Mouse (Mus musculus) kidney, adult 11 months (tissue): ENCODE measurements around the gene Gabra4.
"Not testable (repeated sequence)": the region's sequence is repeated elsewhere in the genome, so short reads cannot be mapped to it uniquely, and the experiment has no call there.

Experiments
- DNase-seq: peaks from one replicate; pipeline ENCODE4 v3.0.0; 2022

Gabra4 gene

GRCm38 (mm10) chr5:71658115-71658497, at the start of gene Gabra4:
Gabra4 (minus strand) TSS chr5:71658308.
- no peak for DNase-seq

DNA sequence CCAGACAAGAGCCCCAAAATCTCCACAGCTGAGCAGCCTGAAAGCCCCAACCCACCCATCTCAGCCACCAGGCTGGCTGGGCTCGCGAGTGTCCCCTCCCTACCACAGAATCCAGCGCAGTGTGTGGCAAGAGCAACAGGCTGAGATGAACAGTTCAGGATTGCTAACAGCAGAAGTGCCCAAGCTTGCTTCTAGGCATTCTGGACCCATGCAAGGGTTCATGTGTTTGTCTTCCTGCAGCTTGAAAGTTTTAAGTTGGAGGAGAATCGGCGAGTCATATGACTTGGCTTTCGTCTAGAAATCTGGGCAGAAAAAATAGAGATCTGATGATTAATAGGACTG, 43.1 kb upstream of the Gabra4 start:
- DNase-seq, result no peak

- DNase-seq, result no peak
Observed at GRCm38 (mm10) chr5:71700468-71701272, 42.6 kb upstream of the Gabra4 start.

DNA sequence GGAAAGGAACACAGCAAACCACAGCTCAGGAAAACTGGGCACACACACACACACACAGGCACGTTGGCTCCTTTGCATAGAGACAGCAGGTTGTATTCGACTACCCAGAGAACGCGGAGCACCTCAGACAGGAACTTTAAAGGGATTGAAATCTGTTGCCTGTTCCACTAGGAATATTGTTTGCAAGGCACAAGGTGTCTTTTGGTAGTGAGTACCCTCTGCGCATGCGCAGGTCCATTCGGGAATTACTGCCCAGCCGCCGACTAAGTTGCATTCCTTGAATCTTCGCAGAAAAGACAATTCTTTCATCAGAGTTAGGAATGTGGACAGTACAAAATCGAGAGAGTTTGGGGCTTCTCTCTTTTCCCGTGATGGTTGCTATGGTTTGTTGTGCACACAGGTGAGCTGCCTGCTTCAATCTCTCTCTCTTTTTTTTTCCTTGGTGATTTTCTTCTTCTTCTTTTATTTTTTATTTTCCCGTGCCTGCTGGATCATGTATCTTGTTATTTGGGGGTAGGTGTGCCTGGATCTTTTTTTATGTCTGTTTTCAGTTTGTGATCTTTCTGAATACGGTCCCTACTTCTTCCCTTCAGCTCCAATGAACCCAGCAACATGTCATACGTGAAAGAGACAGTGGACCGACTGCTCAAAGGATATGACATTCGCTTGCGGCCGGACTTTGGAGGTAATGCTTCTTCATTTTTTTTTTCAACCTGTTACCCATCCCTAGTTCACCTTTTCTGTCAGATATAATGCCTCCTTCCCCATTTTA, 41.8 kb upstream of the Gabra4 start:
- no peak for DNase-seq

DNA sequence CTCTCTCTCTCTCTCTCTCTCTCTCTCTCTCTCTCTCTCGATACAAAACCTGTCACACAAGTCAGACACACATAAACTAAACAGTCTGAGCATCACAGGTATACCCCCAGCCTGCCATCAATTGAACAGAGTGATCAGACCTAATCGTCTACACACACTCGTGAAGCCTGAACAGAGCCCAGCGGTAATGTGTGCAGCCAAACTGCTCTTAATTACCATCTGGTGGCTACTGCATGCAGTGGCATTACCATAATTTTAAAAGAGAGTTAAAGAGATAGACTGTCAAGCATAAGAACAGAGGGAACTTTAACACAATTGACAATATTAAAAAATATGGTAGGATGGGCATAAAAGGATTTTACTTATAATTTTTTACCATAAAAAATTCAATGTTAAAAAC, 7.5 kb upstream of the Gabra4 start:
- DNase-seq, result no peak

GRCm38 (mm10) chr5:71657482-71658114, 510 bp downstream of the Gabra4 start, which contains the start of gene Gabrb1:
Gabrb1 (plus strand) TSS chr5:71658113.
- DNase-seq, result no peak

GRCm38 (mm10) chr5:71656771-71657170, 1.3 kb downstream of the Gabra4 start:
- no peak for DNase-seq

DNA sequence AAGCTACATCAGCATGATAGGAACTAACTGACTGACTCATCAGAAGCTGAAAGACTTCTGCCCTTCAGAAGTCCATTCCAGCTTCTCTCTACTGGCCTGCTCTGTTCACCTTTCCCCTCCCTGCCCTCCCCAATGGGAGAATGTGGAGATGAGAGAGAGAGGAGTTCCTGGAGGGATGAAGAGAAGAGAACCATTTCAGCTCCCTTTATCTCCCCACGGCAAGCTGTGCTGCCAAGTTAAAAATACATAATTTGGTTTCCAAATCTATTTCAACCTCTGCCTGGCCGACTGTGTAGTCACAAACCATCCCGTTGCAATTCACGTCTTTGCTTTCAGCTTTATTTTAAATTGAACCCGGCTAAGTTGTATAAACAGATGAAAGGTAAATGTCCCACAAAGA, 4.1 kb downstream of the Gabra4 start:
- no peak for DNase-seq

GRCm38 (mm10) chr5:71648108-71648507, 10.0 kb downstream of the Gabra4 start:
- DNase-seq, result no peak

- no peak for DNase-seq
Observed at GRCm38 (mm10) chr5:71639804-71640203, 18.3 kb downstream of the Gabra4 start.

- no peak for DNase-seq
Observed at GRCm38 (mm10) chr5:71627820-71628219, 30.3 kb downstream of the Gabra4 start.

DNA sequence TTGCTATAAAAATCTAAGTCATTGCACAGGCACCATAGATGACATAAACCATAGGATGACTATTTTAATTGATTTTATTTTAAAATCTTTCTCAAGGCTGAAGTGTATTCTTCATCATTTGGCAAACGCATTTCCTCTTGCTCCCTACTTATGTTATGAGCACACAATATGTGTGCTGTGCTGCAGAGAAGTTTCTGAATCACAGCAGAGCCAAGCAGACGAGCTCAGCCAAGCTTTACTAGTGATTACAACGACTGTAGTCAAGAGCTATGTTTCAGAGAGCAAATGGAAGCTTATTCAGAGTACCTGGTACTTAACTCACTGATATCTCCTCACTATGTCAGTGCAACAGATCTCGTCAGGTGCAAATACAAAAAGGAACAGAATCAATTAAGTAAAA, 41.4 kb downstream of the Gabra4 start:
- no peak for DNase-seq

DNA sequence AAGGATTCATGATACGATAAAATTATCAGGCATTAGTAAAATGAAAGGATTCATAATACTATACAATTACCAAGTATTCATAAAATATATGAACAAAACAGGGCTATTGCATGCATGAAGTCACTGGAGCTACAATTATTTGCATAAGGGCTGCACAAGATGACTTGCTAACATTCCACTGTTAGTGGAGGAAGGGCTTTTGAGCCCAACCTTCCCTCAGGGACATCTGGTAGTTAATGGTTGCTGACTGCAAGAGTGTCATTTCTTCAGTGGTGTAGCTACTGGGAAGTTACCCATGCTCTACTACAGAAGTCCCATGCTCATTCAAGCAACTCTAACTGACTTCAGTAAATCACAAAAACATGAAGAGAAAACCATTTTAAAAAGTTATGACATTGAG, 43.8 kb downstream of the Gabra4 start:
- DNase-seq, result no peak

- no peak for DNase-seq
Observed at GRCm38 (mm10) chr5:71608735-71609134, 49.4 kb downstream of the Gabra4 start.

- DNase-seq, result no peak
Observed at GRCm38 (mm10) chr5:71606907-71607306, 51.2 kb downstream of the Gabra4 start.

- DNase-seq, result no peak
Observed at GRCm38 (mm10) chr5:71604128-71604690, 53.9 kb downstream of the Gabra4 start.

- no peak for DNase-seq
Observed at GRCm38 (mm10) chr5:71595321-71595720, 62.8 kb downstream of the Gabra4 start.

DNA sequence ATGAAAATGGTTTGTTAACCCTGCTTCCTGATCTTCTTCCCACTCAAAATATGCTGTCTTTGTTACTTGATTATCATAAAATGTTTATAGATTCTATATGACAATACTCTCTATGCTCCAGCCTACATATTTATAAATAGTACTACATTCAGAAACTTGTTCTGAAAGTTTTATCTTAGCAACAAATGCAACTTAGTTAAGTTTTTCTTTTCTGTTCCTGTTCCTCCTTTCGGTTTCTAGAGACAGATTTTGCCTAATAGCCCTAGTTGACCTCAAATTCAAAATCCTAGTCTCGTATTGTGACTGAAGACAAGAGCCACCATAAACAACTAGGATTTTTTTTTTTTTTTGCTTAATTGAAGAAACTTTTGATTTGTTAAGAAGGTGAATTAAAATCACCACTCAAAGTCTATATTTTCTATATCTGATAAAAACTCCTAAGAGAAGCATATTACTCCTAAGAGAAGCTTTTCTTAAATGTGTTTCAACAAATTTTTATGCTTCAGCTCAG, 64.3 kb downstream of the Gabra4 start:
- DNase-seq, result no peak

- no peak for DNase-seq
Observed at GRCm38 (mm10) chr5:71571646-71572237, 86.4 kb downstream of the Gabra4 start.

DNA sequence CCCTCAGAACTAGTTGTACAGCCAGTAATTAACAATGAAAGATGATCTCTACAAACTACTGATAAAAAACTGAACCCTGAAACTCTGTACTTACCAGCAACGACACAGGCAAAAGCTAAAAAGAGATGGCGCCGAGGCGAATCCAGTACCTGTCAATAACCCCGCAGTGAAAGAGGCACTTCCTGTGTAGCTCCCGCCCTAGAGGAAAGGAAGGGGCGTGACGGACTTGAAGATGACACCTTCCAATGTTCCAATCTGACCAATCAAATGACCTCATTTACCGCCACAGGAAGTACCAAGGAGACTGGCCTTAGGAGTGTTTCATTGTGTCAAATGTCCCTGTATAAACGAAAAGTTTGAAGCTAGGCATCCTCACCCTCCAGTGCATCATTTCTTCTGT, 110.0 kb downstream of the Gabra4 start, which contains the start of gene Cox7b2:
Gene Cox7b2 (minus strand): TSS at position 127 of the 400 bp plus-strand sequence.
- DNase-seq, result no peak

GRCm38 (mm10) chr5:71545554-71545953, 112.6 kb downstream of the Gabra4 start:
- DNase-seq, result no peak

DNA sequence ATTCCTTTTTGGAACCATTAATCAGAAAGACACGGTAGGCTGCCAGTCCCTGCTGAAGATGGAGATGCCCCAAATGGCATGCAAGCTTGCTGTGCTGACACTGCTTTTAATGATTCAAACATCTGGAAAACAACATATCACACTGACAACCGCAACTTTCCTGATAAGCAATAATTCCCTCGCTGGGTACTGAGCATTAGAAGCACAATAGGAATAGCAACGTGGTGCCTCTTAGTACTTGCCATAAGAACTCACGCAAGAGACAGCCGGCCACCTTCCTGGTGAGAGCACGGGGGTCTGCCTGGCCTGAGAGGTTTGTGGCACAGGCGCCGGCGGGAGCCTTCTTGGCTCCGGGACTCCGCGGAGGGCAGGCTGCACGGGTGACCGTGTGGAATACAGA, 132.6 kb downstream of the Gabra4 start:
- not testable (repeated sequence) for DNase-seq
